Comparison of ENCODE assay signal across 22 mouse cellular contexts in the genomic region with DNA sequence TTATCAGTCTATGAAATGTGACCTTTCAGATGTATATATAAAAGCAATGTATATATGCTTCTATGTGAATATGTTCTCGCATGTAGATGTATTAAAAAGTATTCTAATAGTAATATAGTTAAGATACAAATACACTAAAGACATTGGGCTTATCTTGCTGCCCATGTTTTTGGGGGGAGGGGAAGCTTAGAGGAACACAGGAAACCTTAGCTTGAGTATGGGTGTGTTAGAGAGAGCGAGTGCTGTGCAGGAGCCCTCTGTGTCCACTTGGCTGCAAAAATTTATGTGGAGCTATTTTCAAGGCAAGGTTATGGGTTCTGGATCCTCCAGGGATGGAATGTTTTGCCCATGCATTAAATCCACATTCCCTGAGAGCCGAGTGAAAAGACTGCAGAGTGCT. TPM values are rescaled to one million over a fixed set of nuclear protein-coding genes. Genes with fewer than 3 reads are reported as not detected.
"Had no signal": no experiment of that assay in that cellular context is flagged by ENCODE, and none has a peak within 500 bp of the region (broad histone marks: within the 10 kb centered on the region; RNA-seq: fewer than 3 reads in every experiment).

No protein-coding gene starts in this region.

- H3K4me1 ChIP-seq: liver, embryonic 13.5 days; liver, embryonic 15.5 days; lung, embryonic 15.5 days; midbrain, embryonic 13.5 days; midbrain, embryonic 15.5 days had no signal

- ATAC-seq: liver, postnatal 0 days; lung, postnatal 0 days; midbrain, embryonic 13.5 days; midbrain, embryonic 15.5 days had no signal

- H3K36me3 ChIP-seq: liver, embryonic 13.5 days; liver, embryonic 15.5 days; lung, embryonic 15.5 days; midbrain, embryonic 13.5 days; midbrain, embryonic 15.5 days had no signal

- H3K27me3 ChIP-seq: liver, embryonic 13.5 days; liver, embryonic 15.5 days; lung, embryonic 15.5 days; midbrain, embryonic 13.5 days; midbrain, embryonic 15.5 days had no signal

- H3K27ac ChIP-seq: liver, embryonic 13.5 days; liver, embryonic 15.5 days; lung, embryonic 15.5 days; macrophage; midbrain, embryonic 13.5 days; midbrain, embryonic 15.5 days had no signal

- H3K4me2 ChIP-seq: liver, embryonic 13.5 days; liver, embryonic 15.5 days; lung, embryonic 15.5 days; midbrain, embryonic 11.5 days; midbrain, embryonic 13.5 days; midbrain, embryonic 15.5 days had no signal

- H3K9me3 ChIP-seq: liver, embryonic 13.5 days; liver, embryonic 15.5 days; lung, embryonic 15.5 days; midbrain, embryonic 13.5 days; midbrain, embryonic 15.5 days had no signal

- H3K4me3 ChIP-seq: liver, embryonic 13.5 days; liver, embryonic 15.5 days; lung, embryonic 15.5 days; midbrain, embryonic 13.5 days; midbrain, embryonic 15.5 days; myocyte had no signal

- H3K9ac ChIP-seq: liver, embryonic 13.5 days; liver, embryonic 15.5 days; liver, postnatal 0 days; lung, embryonic 15.5 days; midbrain, embryonic 13.5 days; midbrain, embryonic 15.5 days had no signal

- DNase-seq: liver, embryonic 13.5 days; liver, postnatal 0 days; lung, adult 2 months; lung, postnatal 14 days; lung, postnatal 36 days; retina, postnatal 1 day; right cerebral cortex, adult 18-20 months; right cerebral cortex, postnatal 25 days; right cerebral cortex, postnatal 4 days; spleen, adult 18-20 months; thymus, adult 18-20 months; thymus, postnatal 14 days; thymus, postnatal 36 days had no signal

RNA-seq across cellular contexts. Expression of gene 5730522E02Rik, which starts 15.1 kb away (rescaled TPM):
- polyA plus RNA-seq: macrophage; myocyte; small intestine, adult 2 months had no signal
